ENCODE assay signal across 8 mouse cellular contexts in genomic region chr4:152647620-152648019, GRCm38 (mm10).
A peak's percentile ranks its signal among the peaks of the same experiment; 100 is the strongest.
DNase-seq lines count a peak whose midpoint lies in the region; ATAC-seq and TF ChIP-seq lines count a peak whose summit lies in the region.

No protein-coding gene starts in this region.

- H3K27ac ChIP-seq in hindbrain, postnatal 0 days: no peak overlapping the region
- H3K27ac ChIP-seq in hindbrain, embryonic 16.5 days (ENCODE audit: low read depth, low read length): no peak overlapping the region
- H3K27ac ChIP-seq in embryonic facial prominence, embryonic 11.5 days (replicated peaks; ENCODE audit: low read depth, low read length): no peak overlapping the region
- no peak overlapping the region for H3K27ac ChIP-seq in testis, adult 2 months (ENCODE audit: control insufficient read depth, insufficient read depth, low read depth, low read length)

- peak; percentile 66 for DNase-seq in hindbrain, postnatal 0 days (ENCODE audit: low spot score)
- peak; percentile 3 for DNase-seq in thymus, postnatal 25 days
- no peak for DNase-seq in thymus, adult 18-20 months
- DNase-seq in embryonic facial prominence, embryonic 11.5 days (ENCODE audit: low spot score): peak; percentile 41
- no peak for DNase-seq in urinary bladder, adult 2 months (ENCODE audit: low spot score)
- DNase-seq in neural tube, embryonic 10.5 days (ENCODE audit: extremely low spot score, low spot score): no peak

- H3K36me3 ChIP-seq in hindbrain, postnatal 0 days (ENCODE audit: insufficient read depth, low read length): no peaks in the 10 kb centered on the region
- H3K36me3 ChIP-seq in hindbrain, embryonic 16.5 days (ENCODE audit: control insufficient read depth, insufficient read depth, low read length): no peaks in the 10 kb centered on the region
- no peaks in the 10 kb centered on the region for H3K36me3 ChIP-seq in embryonic facial prominence, embryonic 11.5 days (replicated peaks; ENCODE audit: control insufficient read depth, insufficient read depth, low read depth, low read length)
- H3K36me3 ChIP-seq in testis, adult 2 months (ENCODE audit: control insufficient read depth, insufficient read depth, low read length): no peaks in the 10 kb centered on the region

- TF ChIP-seq CTCF in hindbrain, postnatal 0 days (IDR thresholded peaks at IDR 0.05; ENCODE audit: low read depth): peak; percentile 83
- TF ChIP-seq CTCF in testis, adult 2 months (IDR thresholded peaks at IDR 0.05; ENCODE audit: control insufficient read depth, insufficient read depth, insufficient replicate concordance, low read depth, low read length): peak; percentile 98

- WGBS in hindbrain, postnatal 0 days: 59% methylated on average over 7 of the region's 7 CpGs
- 56% methylated on average over 7 of the region's 7 CpGs for WGBS in hindbrain, embryonic 16.5 days
- WGBS in embryonic facial prominence, embryonic 11.5 days: 55% methylated on average over 7 of the region's 7 CpGs

- no peaks in the 10 kb centered on the region for H3K27me3 ChIP-seq in hindbrain, postnatal 0 days (ENCODE audit: insufficient read depth, low read length)
- H3K27me3 ChIP-seq in hindbrain, embryonic 16.5 days (replicated peaks; ENCODE audit: control insufficient read depth, insufficient read depth, low read length): no peaks in the 10 kb centered on the region
- H3K27me3 ChIP-seq in embryonic facial prominence, embryonic 11.5 days (ENCODE audit: control insufficient read depth, insufficient read depth, low read length): no peaks in the 10 kb centered on the region
- H3K27me3 ChIP-seq in testis, adult 2 months (ENCODE audit: control insufficient read depth, insufficient read depth, low read length): no peaks in the 10 kb centered on the region

- H3K4me2 ChIP-seq in hindbrain, postnatal 0 days (ENCODE audit: low read depth, low read length): no peak overlapping the region
- H3K4me2 ChIP-seq in hindbrain, embryonic 16.5 days (ENCODE audit: low read length): no peak overlapping the region
- no peak overlapping the region for H3K4me2 ChIP-seq in embryonic facial prominence, embryonic 11.5 days (ENCODE audit: low read depth, low read length)

- 0 out of 2 replicates have a peak, but pooled peaks have one; percentile 43 for ATAC-seq in hindbrain, postnatal 0 days
- ATAC-seq in hindbrain, embryonic 16.5 days: no peak
- ATAC-seq in embryonic facial prominence, embryonic 11.5 days (replicated peaks; ENCODE audit: insufficient number of reproducible peaks, low FRiP score, low TSS enrichment, low read depth): no peak

- H3K9me3 ChIP-seq in hindbrain, postnatal 0 days (ENCODE audit: low read length): no peaks in the 10 kb centered on the region
- no peaks in the 10 kb centered on the region for H3K9me3 ChIP-seq in hindbrain, embryonic 16.5 days (ENCODE audit: control insufficient read depth, low read length)
- no peaks in the 10 kb centered on the region for H3K9me3 ChIP-seq in embryonic facial prominence, embryonic 11.5 days (replicated peaks; ENCODE audit: control insufficient read depth, low read length)

- no peak for TF ChIP-seq POLR2A in testis, adult 2 months (IDR thresholded peaks at IDR 0.05; ENCODE audit: control insufficient read depth, low read depth, low read length)

- no peaks in the 10 kb centered on the region for H3K4me1 ChIP-seq in hindbrain, postnatal 0 days (ENCODE audit: insufficient read depth, low read length)
- peaks cover 4% of the 10 kb centered on the region for H3K4me1 ChIP-seq in hindbrain, embryonic 16.5 days (ENCODE audit: control insufficient read depth, insufficient read depth, low read depth, low read length)
- no peaks in the 10 kb centered on the region for H3K4me1 ChIP-seq in embryonic facial prominence, embryonic 11.5 days (ENCODE audit: control insufficient read depth, insufficient read depth, low read length)
- H3K4me1 ChIP-seq in testis, adult 2 months (ENCODE audit: control insufficient read depth, insufficient read depth, low read length): peaks cover 9% of the 10 kb centered on the region

- H3K4me3 ChIP-seq in hindbrain, postnatal 0 days (ENCODE audit: low read length): no peak overlapping the region
- H3K4me3 ChIP-seq in hindbrain, embryonic 16.5 days (ENCODE audit: low read length): no peak overlapping the region
- no peak overlapping the region for H3K4me3 ChIP-seq in embryonic facial prominence, embryonic 11.5 days (ENCODE audit: low read depth, low read length)
- H3K4me3 ChIP-seq in testis, adult 2 months (ENCODE audit: control insufficient read depth, low read depth, low read length): no peak overlapping the region

- no peak overlapping the region for H3K9ac ChIP-seq in hindbrain, postnatal 0 days (replicated peaks; ENCODE audit: low read length)
- H3K9ac ChIP-seq in hindbrain, embryonic 16.5 days (ENCODE audit: low read depth, low read length): no peak overlapping the region
- H3K9ac ChIP-seq in embryonic facial prominence, embryonic 11.5 days (replicated peaks; ENCODE audit: low read length): no peak overlapping the region

Comparison
In these comparisons a context has a peak if more than half of its experiments do, and no peak if none do; other contexts are left out.
1. DNase-seq: peak in hindbrain, postnatal 0 days (single experiment), thymus, postnatal 25 days (single experiment) and embryonic facial prominence, embryonic 11.5 days (single experiment); none in thymus, adult 18-20 months (0 of 2), urinary bladder, adult 2 months (single experiment) and neural tube, embryonic 10.5 days (single experiment).